Mouse (Mus musculus): ENCODE results near the gene Agap1.

The Agap1 gene

DNA sequence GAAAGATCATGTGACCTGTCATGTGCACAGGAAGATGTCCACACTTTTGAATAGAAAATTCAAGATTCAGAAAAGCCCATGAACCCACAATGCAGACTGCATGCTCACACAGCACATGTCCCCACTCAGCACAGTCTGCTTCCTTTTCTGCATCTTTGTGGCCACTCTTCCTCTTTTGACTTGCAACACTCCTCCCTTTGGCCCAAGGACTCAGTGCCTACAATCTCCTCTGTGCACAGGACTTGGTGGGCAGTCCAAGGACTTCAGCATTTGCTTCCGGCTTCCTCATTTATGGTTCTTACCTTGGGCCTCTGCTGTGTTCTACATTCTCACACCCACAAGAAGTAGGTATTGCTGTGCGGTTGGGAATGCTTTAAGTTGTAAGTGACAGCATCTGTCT is 447.6 kb downstream of the Agap1 start:
- no peak for DNase-seq (ENCODE audit: low spot score in 2 of 2)

DNA sequence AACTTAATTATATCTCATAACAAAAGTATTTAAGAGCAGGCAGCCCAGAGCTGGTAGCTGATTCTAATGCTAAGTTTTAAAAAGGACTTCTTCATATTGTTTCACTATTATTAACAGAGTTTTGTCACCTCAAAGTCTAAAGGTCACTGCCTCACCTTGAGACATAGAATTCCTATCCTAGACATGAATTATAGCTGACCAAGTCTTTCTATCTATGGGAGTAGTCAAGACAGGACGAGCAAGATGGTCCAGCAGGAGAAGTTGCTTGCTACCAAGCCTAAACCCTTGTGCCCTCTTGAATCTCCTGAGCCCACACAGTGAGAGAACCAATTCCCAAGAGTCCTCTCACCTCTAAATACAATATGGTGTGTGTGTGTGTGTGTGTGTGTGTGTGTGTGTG is 448.0 kb downstream of the Agap1 start:
- no peak for DNase-seq (ENCODE audit: low spot score in 2 of 2)

DNA sequence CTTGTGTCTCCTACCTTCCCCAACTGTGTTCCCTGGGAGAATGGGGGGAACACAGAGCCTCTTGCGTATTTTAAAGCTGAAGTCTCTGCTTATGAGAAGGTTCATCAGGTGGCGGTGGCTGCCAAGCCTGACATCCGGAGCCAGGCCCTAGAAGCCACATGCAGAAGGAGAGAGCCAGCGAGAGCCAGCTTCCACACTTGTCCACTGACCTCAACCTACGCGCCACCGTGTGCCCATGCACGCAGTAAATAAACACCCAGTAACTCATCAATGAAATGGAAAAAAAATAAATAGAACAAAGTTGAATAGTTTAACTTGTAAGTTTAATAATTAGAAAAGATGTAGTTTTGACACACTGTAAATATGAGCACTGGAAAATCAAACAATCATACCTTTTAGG is 455.2 kb downstream of the Agap1 start:
- DNase-seq (ENCODE audit: low spot score in 2 of 2) = no peak

DNA sequence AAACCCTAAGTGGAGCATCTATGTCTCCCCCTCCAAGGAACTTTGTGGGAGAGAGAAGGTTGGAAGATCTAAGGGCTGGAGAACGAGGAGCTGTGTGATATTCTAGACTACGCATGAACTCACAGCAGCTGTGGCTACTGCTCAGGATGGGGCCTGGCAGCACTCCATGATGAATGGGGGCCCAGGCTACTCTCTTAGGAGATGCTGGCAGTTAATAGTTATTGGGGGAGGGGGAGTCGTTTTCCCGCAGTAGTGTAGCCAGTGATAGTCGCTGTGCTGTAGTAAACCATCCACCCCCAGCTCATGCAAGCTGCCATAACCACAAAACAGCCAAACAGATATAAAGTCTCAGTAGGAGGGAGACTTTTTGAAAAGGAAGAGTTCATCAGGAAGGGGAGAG is 457.8 kb downstream of the Agap1 start:
- no peak for DNase-seq (ENCODE audit: low spot score in 2 of 2)

DNA sequence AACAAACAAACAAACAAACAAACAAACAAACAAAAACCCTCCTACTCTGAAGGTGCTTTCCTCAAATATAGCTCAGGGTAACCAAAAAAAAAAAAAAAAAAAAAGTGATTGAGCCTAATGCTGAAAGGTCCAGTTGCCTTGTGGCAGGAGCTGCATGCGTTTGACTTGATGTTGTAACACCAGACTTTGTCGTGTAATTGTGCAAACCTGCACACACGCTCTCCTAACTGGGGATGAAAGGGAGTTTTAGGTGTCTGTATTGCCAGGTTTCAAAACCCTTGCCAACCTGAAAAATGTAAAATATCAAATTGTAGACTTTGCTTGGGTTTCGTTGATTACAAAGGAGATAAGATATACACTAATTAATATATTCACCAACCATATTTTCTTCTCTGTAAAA is 459.0 kb downstream of the Agap1 start:
- no peak for DNase-seq (ENCODE audit: low spot score in 2 of 2)

DNA sequence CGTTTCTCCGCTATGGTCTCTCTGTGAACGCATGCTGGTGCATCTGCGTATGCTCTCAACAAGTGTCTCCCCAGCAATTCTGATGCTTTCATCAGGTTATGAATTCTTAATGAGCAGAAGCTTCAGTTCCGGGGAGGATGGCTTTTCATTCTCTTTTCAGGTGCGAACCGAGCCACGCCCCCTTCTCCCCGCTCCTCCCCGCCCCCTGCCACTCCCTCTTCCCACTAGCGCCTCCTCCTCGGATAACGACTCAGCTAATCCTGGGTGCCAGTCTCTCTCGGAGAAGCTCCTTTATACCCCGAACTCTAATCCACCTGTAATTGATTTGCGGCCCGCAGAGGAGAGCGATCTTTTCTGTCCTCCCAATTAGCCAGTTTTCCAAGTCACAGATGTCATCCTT is 463.5 kb downstream of the Agap1 start:
- no peak for DNase-seq (ENCODE audit: low spot score in 2 of 2)

DNA sequence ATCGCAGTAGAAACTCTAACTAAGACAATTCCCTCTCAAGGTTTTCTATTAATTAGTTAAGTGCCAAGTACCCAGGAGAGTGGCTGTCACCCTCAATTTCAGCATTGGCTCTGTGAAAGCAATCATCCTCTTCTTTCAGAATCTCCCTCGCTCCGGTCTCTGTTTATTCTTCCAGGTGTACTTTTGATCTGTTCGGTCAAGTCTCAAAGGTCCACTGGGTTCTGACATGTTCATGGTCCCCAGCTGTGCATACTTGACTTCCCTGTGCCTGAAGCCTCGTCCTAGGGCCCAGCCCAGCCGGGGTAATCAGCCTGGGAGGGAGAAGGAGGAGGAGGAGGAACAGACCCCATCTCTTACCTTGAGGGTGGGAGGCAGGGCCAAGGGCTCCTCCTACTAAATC is 464.6 kb downstream of the Agap1 start:
- DNase-seq (ENCODE audit: low spot score in 2 of 2) = no peak

DNA sequence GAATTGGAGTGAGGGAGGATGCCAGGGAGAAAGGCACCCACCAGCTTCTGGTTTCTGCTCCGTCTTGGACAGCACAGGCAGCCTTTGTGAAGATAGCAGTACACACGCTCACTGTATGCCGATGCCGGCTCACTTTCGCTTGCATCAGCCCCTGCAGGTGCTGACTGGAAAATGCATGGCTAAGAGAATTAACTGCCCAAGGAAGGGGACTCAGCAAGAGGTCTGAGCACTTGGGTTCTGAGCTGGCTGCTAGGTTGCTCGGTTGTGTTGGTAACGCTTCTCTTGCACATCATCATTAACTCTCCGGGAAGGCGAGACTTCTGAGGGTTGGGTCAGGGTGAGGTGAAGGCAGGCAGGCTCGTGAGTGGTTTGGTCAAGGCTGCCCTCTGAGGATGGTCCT is 467.2 kb downstream of the Agap1 start:
- no peak for DNase-seq (ENCODE audit: low spot score in 2 of 2)

DNA sequence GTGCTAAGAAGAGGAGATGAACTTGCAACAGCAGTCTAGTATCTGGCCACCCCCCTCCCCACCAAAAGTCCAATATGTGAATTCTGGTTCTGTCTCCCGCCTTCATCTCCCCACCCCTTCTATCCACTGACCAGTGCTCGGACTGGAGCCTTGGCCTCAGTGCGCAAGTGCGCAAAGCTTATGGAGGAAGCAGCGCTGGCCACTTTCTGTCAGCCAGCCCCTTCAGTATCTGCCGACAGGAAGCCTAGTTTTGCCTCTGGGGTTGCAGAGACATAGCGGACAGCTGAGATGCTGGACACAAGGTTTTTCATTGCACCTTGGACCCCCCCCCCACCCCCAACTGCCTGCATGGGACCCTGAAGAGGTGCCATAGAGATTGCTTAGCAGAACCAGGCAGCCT is 467.7 kb downstream of the Agap1 start:
- DNase-seq (ENCODE audit: low spot score in 2 of 2) = no peak

DNA sequence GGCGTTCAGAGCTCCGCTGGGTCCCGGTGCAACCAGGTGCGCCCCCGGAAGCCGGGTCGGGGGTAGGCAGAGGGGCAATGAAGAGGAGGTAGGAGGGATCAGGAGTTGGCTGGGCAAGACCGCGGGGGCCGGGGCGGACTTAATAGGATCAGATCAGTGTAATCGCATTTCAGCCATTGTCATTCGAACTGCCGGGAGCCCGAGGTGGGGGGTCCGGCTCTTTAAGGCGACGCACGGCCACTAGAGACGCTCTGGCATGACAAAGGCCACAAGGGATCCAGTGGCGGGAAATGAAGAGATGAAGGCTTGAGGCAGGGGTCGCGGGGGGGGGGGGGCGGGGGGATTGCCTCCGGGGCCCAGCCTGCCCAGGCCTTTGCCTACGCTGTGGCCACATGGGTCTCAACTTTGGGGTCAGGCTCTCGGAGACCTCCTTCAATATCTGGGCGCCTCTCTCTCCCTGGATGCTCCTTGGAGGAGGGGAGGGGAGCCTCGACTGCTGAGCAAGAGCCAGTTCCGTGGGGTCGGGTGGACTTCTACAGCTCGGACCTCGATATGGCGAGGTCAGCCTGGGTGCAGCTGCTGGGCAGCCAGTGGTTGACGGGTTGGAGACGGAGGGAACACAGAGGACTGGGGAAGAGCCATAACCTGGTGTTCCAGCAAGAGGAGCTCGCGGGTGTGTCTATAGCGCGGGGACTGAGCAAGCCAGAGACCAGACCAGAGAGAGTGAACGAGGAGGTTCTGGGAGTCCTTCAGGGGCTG is 468.5 kb downstream of the Agap1 start:
- DNase-seq (ENCODE audit: low spot score in 2 of 2) = no peak

DNA sequence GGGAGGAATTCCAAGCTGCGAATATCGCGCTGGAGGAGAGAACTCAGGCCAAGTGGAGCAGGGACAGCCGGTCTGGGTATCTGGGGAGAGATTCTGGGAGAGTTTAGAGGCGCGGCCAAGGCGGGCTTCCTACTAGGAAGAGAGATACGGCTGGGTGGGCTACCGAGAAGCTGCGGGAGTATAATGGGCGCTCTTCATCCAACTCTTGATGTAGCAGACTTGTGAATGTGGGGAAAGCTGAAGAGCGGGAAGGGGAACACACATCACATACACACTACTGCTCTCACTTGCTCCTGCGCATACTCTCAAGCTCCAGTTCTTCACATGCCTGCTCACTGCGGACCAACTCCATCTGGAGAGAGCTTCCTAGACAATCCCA is 469.0 kb downstream of the Agap1 start:
- no peak for DNase-seq (ENCODE audit: low spot score in 2 of 2)

DNA sequence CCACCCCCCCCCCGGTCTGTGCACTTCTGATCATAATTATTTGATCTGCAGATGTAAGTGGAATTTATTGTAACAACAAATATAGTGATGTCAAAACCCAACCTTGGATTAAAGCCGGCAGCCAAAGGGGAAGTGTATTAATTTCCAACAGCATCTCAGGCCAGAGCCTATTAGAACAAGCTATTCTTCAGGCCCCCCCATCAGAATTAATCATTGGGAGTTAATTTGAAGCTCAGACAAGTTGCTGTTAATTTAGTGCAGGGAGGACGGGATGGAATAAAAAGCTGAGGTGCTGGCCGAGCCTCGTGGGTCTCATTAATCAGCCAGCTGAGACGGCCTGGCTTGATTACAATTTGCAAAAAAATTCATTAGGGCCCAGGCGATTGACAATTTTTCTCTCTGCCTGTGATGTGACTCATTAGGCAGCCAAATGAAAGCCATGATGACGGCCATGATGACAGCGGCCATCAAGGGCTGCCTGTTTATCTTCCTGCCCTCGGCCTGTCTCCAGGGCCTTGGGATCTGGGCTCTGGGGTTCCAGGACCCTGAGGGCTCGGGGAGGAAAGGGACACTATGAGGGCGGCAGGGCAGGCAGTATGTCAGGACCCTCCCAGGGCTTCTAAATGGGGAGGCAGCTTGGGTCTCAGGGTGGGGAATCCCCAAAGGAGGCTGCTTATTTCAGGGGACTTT is 471.0 kb downstream of the Agap1 start:
- DNase-seq (ENCODE audit: low spot score in 2 of 2) = no peak

DNA sequence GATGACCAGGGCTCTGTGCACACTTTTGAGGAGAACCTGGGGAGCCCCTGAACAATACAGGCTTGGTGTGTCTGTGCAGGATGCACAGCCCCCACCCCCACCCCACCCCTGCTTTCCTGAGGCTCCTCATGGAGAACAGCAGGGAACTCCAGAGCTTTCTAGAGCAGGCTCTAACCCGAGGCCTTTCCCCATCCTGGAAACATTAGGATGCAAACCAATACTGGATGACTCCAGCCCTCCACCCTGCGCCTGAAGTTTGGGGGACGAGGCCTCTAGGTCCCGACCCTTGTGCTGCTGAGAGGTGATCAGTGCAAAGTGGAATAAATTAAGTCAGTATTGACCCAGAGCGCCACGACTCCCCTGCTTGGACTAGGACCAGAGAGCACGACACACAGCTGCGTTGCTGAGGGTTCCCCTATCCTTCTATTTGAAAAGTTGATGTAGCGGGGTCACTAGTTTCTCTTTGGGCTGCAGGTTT is 472.0 kb downstream of the Agap1 start:
- DNase-seq (ENCODE audit: low spot score in 2 of 2) = no peak

DNA sequence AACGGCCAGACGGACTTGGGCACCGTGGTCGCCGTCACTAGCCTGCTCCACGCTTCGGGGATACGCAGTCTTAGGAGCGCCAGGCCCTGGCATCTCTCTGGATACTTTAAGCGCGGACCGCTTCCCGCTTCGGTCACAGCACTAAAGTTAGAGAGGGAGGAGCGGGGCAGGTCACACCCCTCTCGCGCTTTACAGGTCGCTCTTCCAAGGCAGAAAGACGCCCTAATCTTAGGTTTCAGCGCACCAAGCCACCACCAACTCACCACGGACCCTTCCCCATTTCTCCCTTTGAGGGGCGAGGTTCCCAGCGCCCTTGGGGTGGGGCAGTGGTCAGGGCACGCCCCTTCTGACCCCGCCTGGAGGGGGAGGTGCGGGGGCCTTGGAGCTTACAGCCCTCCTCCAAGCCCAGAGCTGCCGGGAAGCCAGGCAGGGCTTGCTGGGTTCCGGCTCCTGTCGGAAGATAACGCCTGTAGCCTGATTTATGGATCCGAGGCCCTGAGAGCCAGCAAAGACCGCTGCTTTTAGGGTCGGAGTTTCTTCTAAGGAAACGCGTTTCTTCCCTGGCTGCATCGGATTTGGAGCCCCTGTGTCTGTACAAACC is 472.6 kb downstream of the Agap1 start:
- no peak for DNase-seq (ENCODE audit: low spot score in 2 of 2)

DNA sequence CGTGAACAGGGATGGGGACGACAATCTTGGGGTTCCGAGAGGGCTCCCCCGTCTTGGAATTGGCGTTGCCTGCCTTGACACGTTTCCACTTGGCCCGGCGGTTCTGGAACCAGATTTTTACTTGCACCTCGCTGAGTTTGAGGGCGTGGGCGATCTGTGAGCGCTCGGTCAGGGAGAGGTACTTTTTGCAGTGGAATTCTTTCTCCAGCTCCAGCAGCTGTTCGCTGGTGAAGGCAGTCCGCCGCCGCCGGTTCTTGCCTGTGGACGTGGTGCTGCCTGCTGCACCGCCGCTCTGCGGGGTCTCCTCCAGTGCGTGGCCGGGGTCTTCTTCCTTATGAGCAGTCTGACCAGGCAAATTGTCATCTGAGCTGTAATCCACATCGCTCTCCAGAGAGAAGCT is 474.1 kb downstream of the Agap1 start:
- no peak for DNase-seq (ENCODE audit: low spot score in 2 of 2)

DNA sequence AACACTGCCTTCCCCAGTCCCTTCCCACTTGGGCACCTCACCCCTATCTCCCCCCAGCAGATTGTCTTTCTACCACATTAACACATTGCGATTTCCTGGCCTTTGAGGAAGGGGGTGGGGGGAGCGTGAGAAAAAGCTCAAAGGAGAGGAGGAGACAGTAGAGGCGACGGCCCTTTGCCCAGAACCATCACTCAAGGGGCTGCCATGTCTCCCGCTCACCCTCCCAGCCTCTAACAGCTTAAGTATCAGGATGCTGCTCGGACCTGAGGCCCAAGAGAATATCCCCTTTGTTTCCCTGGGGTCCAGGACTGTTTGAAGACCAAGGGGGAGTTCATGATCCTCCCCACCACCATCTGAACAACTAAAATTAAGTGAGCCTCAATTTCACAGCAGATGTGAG is 474.6 kb downstream of the Agap1 start:
- no peak for DNase-seq (ENCODE audit: low spot score in 2 of 2)

DNA sequence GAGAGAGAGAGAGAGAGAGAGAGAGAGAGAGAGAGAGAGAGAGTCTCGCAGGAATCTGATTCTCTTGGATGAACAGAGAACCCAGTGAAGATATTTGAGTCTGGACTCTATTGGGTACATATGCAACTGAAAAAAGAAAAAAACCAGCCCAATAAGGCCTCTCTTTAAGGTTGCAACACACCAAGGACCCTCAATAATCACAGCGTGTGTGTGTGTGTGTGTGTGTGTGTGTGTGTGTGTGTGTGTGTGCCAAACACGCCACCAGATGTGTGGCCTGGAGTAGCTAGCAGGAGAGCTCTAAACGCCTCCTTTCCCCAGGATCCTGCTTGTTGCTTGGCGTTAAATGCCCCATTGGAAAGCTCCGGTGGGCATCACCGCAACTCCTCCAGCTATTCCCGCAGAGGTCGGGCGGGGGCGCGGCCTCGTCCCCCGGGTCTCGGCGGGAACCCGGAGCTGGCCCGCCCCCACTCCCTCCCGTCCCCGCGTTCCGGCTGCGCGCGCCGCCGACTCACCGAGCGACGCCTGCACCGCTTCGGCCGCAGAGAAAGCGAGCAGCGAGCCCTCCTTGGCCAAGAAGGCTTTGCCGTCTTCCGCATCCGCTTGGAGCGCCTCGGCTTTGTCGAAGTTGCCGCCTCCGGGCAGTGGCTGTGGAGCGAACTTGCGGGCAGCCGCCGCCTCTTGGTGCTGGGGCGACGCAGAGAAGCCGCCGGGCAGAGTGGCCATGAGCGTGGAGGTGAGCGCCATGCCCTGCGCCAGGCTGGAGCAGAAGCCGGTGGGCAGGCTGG is 475.3 kb downstream of the Agap1 start:
- DNase-seq (ENCODE audit: low spot score in 2 of 2) = no peak

DNA sequence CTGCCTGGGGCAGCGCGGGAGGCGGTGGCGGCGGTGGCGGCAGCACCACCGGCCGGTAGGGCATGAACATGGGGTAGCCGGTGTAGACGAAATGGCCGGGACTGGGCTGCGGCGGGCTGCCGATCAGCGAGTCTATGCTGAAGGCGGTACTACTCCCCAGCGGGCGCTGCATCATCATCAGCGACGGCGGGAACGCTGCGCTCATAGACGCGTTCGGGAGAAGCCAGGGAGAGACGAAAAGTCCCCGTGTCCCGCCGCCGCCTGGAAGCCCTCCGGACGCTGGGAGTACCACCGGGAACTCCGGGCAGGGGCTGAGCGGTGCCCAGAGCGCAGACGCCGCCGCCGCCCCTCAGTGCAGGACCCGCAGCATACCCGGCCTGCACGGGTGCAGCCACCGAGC is 475.9 kb downstream of the Agap1 start:
- DNase-seq (ENCODE audit: low spot score in 2 of 2) = no peak

DNA sequence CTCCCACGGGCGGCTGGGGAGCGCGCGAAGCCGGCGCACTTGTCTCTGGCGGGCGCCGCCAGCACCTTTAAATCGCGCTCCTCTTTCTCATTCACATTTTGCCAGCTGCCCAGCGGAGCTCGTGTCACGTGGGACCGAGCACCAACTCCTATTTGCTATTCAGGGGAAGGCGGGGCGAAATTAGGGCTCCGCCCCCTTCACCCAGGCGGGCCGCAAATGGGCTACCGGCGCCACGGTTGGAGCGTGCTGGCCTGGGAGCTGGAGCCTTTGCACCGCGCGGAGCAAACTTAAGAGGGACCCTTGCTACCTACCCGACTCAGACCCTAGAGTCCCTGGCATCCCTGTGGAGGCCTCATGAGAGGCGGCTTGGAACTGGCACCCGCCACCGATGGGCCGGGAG is 476.5 kb downstream of the Agap1 start, which contains the start of gene Gbx2:
TSS of gene Gbx2 (minus strand) at position 60 of the 400 bp plus-strand sequence.
- DNase-seq (ENCODE audit: low spot score in 2 of 2) = no peak

DNA sequence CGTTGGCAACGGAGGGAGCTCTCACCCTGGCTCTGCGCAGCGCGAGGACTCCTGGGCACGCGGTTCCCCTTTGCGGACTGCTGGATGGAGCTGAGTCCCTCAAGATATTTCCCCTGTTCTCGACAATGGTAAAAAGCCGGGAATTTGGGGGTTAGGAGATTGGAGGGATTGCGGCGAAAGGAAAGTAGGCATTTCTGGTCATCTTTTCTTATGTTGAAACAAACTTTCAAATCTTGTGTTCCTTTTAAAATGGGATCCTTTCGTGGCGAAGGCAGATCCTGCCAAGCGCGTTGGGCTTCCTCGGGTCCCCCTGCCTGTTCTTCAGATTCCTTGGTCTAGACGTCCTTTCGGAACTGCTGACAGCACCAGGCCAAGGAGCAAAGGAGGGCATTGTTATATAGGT is 477.4 kb downstream of the Agap1 start:
- DNase-seq (ENCODE audit: low spot score in 2 of 2) = no peak

DNA sequence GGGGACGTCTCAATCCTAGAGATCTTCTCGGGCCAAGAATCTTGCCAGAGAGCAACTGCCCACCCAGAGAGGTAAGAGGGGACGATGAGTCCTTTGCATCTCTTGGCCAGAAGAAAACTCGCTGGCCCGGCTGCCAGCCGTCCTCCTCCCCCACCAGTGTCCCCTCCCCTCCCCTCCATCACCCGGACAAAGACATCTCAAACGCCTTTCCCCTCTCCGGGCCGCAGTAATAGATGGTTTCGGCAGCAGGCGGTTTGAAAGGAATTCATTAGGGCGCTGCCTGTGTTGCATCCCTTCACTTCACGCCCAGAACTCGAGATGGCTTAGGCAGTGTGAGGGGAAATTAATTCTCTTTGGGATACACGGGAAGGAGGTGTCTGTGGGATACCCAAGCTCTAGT is 478.0 kb downstream of the Agap1 start:
- no peak for DNase-seq (ENCODE audit: low spot score in 2 of 2)

DNA sequence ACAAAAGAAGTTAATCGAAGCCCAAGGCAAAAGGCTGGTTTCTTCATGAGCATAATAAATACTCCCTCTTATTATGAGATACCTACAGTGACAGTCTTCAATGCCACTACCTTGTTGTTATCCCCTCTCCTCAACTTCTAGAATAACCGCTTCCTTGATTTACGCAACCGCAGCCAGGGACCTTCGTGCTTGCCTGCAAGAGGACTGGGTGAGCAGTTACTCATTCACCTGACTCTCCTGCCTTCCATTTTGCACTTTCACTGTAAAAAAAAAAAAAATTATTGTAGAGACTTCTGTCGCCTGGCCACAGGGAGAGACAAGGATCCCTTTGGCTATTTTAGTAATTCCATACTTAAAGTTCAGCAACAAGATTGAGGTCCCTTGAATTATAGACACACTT is 478.4 kb downstream of the Agap1 start:
- no peak for DNase-seq (ENCODE audit: low spot score in 2 of 2)
